Mouse (Mus musculus) monocyte, adult 2 months (primary cell): Measurements from ENCODE around the gene Bhmt2.

Experiments
- DNase-seq, 2 experiments: peaks; one replicate each; pipeline ENCODE4 v3.0.0; 2022; ENCODE audit warnings: low spot score in 2 of 2, low read depth in 1 of 2

Bhmt2 gene

GRCm38 (mm10) chr13:93674131-93674561, at the start of gene Bhmt2, which contains the start of gene Dmgdh:
Gene Bhmt2 (minus strand): TSS chr13:93674302.
Gene Dmgdh (plus strand): TSS chr13:93674433.
- no peak for DNase-seq

- DNase-seq: no peak
These were observed 49.4 kb upstream of the Bhmt2 start for GRCm38 (mm10) chr13:93723455-93723854.

- DNase-seq: no peak
These were observed 47.8 kb upstream of the Bhmt2 start for GRCm38 (mm10) chr13:93721916-93722315.

GRCm38 (mm10) chr13:93718948-93719347, 44.8 kb upstream of the Bhmt2 start:
- DNase-seq: no peak

- DNase-seq: no peak
These were observed 43.0 kb upstream of the Bhmt2 start for GRCm38 (mm10) chr13:93717113-93717512.

GRCm38 (mm10) chr13:93713826-93714225, 39.7 kb upstream of the Bhmt2 start:
- no peak for DNase-seq

GRCm38 (mm10) chr13:93712362-93712761, 38.3 kb upstream of the Bhmt2 start:
- DNase-seq: no peak

GRCm38 (mm10) chr13:93711226-93711625, 37.1 kb upstream of the Bhmt2 start:
- DNase-seq: no peak

GRCm38 (mm10) chr13:93710325-93710724, 36.2 kb upstream of the Bhmt2 start:
- no peak for DNase-seq

- DNase-seq: no peak
These were observed 33.2 kb upstream of the Bhmt2 start for GRCm38 (mm10) chr13:93707271-93707670.

- DNase-seq: no peak
These were observed 31.6 kb upstream of the Bhmt2 start for GRCm38 (mm10) chr13:93705697-93706096.

GRCm38 (mm10) chr13:93698866-93699265, 24.8 kb upstream of the Bhmt2 start:
- no peak for DNase-seq

GRCm38 (mm10) chr13:93690821-93691220, 16.7 kb upstream of the Bhmt2 start:
- no peak for DNase-seq

GRCm38 (mm10) chr13:93689566-93689965, 15.5 kb upstream of the Bhmt2 start:
- no peak for DNase-seq

GRCm38 (mm10) chr13:93687321-93687720, 13.2 kb upstream of the Bhmt2 start:
- DNase-seq: no peak

- no peak for DNase-seq
These were observed 11.1 kb upstream of the Bhmt2 start for GRCm38 (mm10) chr13:93685226-93685625.

- DNase-seq: no peak
These were observed 9.2 kb upstream of the Bhmt2 start for GRCm38 (mm10) chr13:93683336-93683735.

- no peak for DNase-seq
These were observed 2.8 kb upstream of the Bhmt2 start for GRCm38 (mm10) chr13:93676864-93677263.

GRCm38 (mm10) chr13:93673296-93673695, 806 bp downstream of the Bhmt2 start:
- no peak for DNase-seq

- DNase-seq: no peak
These were observed 1.7 kb downstream of the Bhmt2 start for GRCm38 (mm10) chr13:93672371-93672770.

GRCm38 (mm10) chr13:93667586-93667985, 6.5 kb downstream of the Bhmt2 start:
- no peak for DNase-seq

GRCm38 (mm10) chr13:93657941-93658340, 16.2 kb downstream of the Bhmt2 start:
- DNase-seq: no peak

- no peak for DNase-seq
These were observed 20.7 kb downstream of the Bhmt2 start for GRCm38 (mm10) chr13:93653382-93653781.
